Mouse (Mus musculus) urinary bladder, postnatal 0 days (tissue): Measurements from ENCODE around the gene Aagab. TPM values are rescaled to one million over a fixed set of nuclear protein-coding genes. Genes with fewer than 3 reads are reported as not detected.

Source experiments
- polyA plus RNA-seq: library from polyadenylated mRNA; unstranded; fragments of >200 nt; fragmentation: Nextera tagmentation; extraction: Ambion mirVana; gene quantifications from 2 replicates; pipeline ENCODE4 v1.2.1, GENCODE M21; 2015

Aagab gene
- polyA plus RNA-seq, result 20.6 and 20.7 TPM in 2 replicates

GRCm38 (mm10) chr9:63602043-63602939, at the start of gene Aagab, which contains the start of gene Iqch:
Aagab (plus strand) TSS chr9:63602660.
Iqch (minus strand) TSS chr9:63602493.

Other genes with a start within 250 kb of the Aagab start
- gene Map2k5, start 224.8 kb upstream of the Aagab start, polyA plus RNA-seq, result 15.6 and 17.8 TPM in 2 replicates
- 39.7 and 43.9 TPM in 2 replicates for gene 2300009A05Rik, start 203.4 kb upstream of the Aagab start, polyA plus RNA-seq
- 0.05 and 0.07 TPM in 2 replicates for gene Iqch, start 167 bp upstream of the Aagab start, polyA plus RNA-seq
- gene Smad3, start 155.3 kb downstream of the Aagab start, polyA plus RNA-seq, result 10.1 and 13.1 TPM in 2 replicates